In genomic region chr9:106147851-106148431, GRCm38 (mm10) we compare ENCODE assay signal across 8 mouse cellular contexts. TPM values are rescaled to one million over a fixed set of nuclear protein-coding genes. Genes with fewer than 3 reads are reported as not detected.
A peak's percentile ranks its signal among the peaks of the same experiment; 100 is the strongest.
DNase-seq lines count a peak whose midpoint lies in the region; ATAC-seq and TF ChIP-seq lines count a peak whose summit lies in the region.
"Had no signal": no experiment of that assay in that cellular context is flagged by ENCODE, and none has a peak within 500 bp of the region (broad histone marks: within the 10 kb centered on the region; RNA-seq: fewer than 3 reads in every experiment).

No protein-coding gene starts in this region.

- H3K4me1 ChIP-seq in ES-Bruce4 (ENCODE audit: control insufficient read depth, insufficient read depth, low read length): no peaks in the 10 kb centered on the region
- H3K4me1 ChIP-seq in bone marrow, adult 2 months (ENCODE audit: control insufficient read depth, insufficient read depth, low read length): peaks cover 2% of the 10 kb centered on the region; the same call in 1 of the 2 replicates
- peaks cover 55% of the 10 kb centered on the region for H3K4me1 ChIP-seq in hindbrain, embryonic 15.5 days (replicated peaks)
- H3K4me1 ChIP-seq in midbrain, embryonic 13.5 days (replicated peaks): peaks cover 43% of the 10 kb centered on the region

- TF ChIP-seq CTCF in ES-Bruce4 (IDR thresholded peaks at IDR 0.05; ENCODE audit: low read depth, low read length): no peak
- TF ChIP-seq CTCF in bone marrow, adult 2 months (IDR thresholded peaks at IDR 0.05; ENCODE audit: control insufficient read depth, insufficient read depth, low read length): no peak

- no peak overlapping the region for H3K9ac ChIP-seq in ES-Bruce4 (ENCODE audit: low read depth, poor library complexity, severe bottlenecking)
- H3K9ac ChIP-seq in hindbrain, embryonic 15.5 days: peak overlapping the region; percentile 94
- H3K9ac ChIP-seq in midbrain, embryonic 13.5 days (replicated peaks): peak overlapping the region; percentile 97

- no peaks in the 10 kb centered on the region for H3K9me3 ChIP-seq in ES-Bruce4 (replicated peaks; ENCODE audit: control insufficient read depth, insufficient read depth, low read length, poor library complexity, severe bottlenecking)
- H3K9me3 ChIP-seq in hindbrain, embryonic 15.5 days: no peaks in the 10 kb centered on the region
- no peaks in the 10 kb centered on the region for H3K9me3 ChIP-seq in midbrain, embryonic 13.5 days

- peak overlapping the region; percentile 48; the same call in 1 of the 2 replicates for H3K4me3 ChIP-seq in ES-Bruce4 (ENCODE audit: low read depth, low read length)
- peak overlapping the region; percentile 51 for H3K4me3 ChIP-seq in bone marrow, adult 2 months (replicated peaks; ENCODE audit: control insufficient read depth, low read depth, low read length)
- H3K4me3 ChIP-seq in hindbrain, embryonic 15.5 days: peak overlapping the region; percentile 90
- H3K4me3 ChIP-seq in midbrain, embryonic 13.5 days (replicated peaks): peak overlapping the region; percentile 71

- H3K27ac ChIP-seq in ES-Bruce4 (ENCODE audit: insufficient read depth, low read length): no peak overlapping the region
- peak overlapping the region; percentile 27; the same call in 1 of the 2 replicates for H3K27ac ChIP-seq in bone marrow, adult 2 months (ENCODE audit: control insufficient read depth, insufficient read depth, low read depth, low read length, poor library complexity)
- H3K27ac ChIP-seq in hindbrain, embryonic 15.5 days (replicated peaks): peak overlapping the region; percentile 96
- H3K27ac ChIP-seq in midbrain, embryonic 13.5 days: peak overlapping the region; percentile 98
- H3K27ac ChIP-seq: left cerebral cortex, adult 2 months had no signal

- TF ChIP-seq POLR2A in ES-Bruce4 (IDR thresholded peaks at IDR 0.05; ENCODE audit: insufficient read depth, low read length): no peak
- TF ChIP-seq POLR2A in bone marrow, adult 2 months (IDR thresholded peaks at IDR 0.05; ENCODE audit: borderline replicate concordance, control insufficient read depth, low read depth, low read length): no peak

- H3K4me2 ChIP-seq in hindbrain, embryonic 15.5 days: peak overlapping the region; percentile 81
- H3K4me2 ChIP-seq in midbrain, embryonic 13.5 days (replicated peaks): peak overlapping the region; percentile 96

- H3K36me3 ChIP-seq in ES-Bruce4 (ENCODE audit: control insufficient read depth, insufficient read depth, low read length, poor library complexity, severe bottlenecking): no peaks in the 10 kb centered on the region
- H3K36me3 ChIP-seq in hindbrain, embryonic 15.5 days: peaks cover 6% of the 10 kb centered on the region
- peaks cover 24% of the 10 kb centered on the region for H3K36me3 ChIP-seq in midbrain, embryonic 13.5 days

- peak; percentile 65 for ATAC-seq in hindbrain, embryonic 15.5 days (ENCODE audit: low FRiP score, low read depth)
- ATAC-seq in midbrain, embryonic 13.5 days: peak; percentile 81

- no peak for DNase-seq in left cerebral cortex, adult 8-10 months (ENCODE audit: low spot score in 2 of 2)
- no peak for DNase-seq in yolk sac, embryonic 10.5 days (ENCODE audit: low spot score)
- no peak for DNase-seq in natural killer cell, adult 2 months (ENCODE audit: low spot score in 2 of 2)

- no peak for TF ChIP-seq EP300 in ES-Bruce4 (IDR thresholded peaks at IDR 0.05; ENCODE audit: insufficient read depth, low read depth, low read length)

- WGBS in bone marrow, adult 2 months: 8% methylated on average over 10 of the region's 10 CpGs
- 2% methylated on average over 10 of the region's 10 CpGs for WGBS in hindbrain, embryonic 15.5 days
- 1% methylated on average over 10 of the region's 10 CpGs for WGBS in midbrain, embryonic 13.5 days

- H3K27me3 ChIP-seq in ES-Bruce4 (ENCODE audit: control insufficient read depth, insufficient read depth, low read length, poor library complexity, severe bottlenecking): no peaks in the 10 kb centered on the region
- no peaks in the 10 kb centered on the region for H3K27me3 ChIP-seq in hindbrain, embryonic 15.5 days
- H3K27me3 ChIP-seq in midbrain, embryonic 13.5 days: no peaks in the 10 kb centered on the region

RNA-seq across cellular contexts. Expression of gene Glyctk, which starts 10.0 kb away (rescaled TPM):
- 0.97 and 1.1 TPM in 2 replicates for polyA plus RNA-seq in ES-Bruce4 (2011; ENCODE audit: insufficient read depth, insufficient read length, low read depth, missing spikeins)
- 0.99 and 1.9 TPM in 2 replicates for polyA plus RNA-seq in bone marrow, adult 2 months (2011; ENCODE audit: insufficient read depth, insufficient read length, low replicate concordance, missing spikeins)
- polyA plus RNA-seq in hindbrain, embryonic 15.5 days (2015; fragmentation: Nextera tagmentation; extraction: Ambion mirVana): 2.8 TPM in 2 replicates
- polyA plus RNA-seq in midbrain, embryonic 13.5 days (2015; fragmentation: Nextera tagmentation; extraction: Ambion mirVana): 10.1 TPM in 2 replicates
- 1 to 10 TPM; 3.3 to 4.9 (median 3.9) TPM for total RNA-seq in left cerebral cortex, adult 8-10 months (2022)

RNA-seq across cellular contexts. Expression of gene Wdr82, which starts 22.8 kb away (rescaled TPM):
- polyA plus RNA-seq in ES-Bruce4 (2011; ENCODE audit: insufficient read depth, insufficient read length, low read depth, missing spikeins): 118 and 122 TPM in 2 replicates
- polyA plus RNA-seq in bone marrow, adult 2 months (2011; ENCODE audit: insufficient read depth, insufficient read length, low replicate concordance, missing spikeins): 15.9 and 17.7 TPM in 2 replicates
- 35.9 and 36.6 TPM in 2 replicates for polyA plus RNA-seq in hindbrain, embryonic 15.5 days (2015; fragmentation: Nextera tagmentation; extraction: Ambion mirVana)
- 36.0 and 42.5 TPM in 2 replicates for polyA plus RNA-seq in midbrain, embryonic 13.5 days (2015; fragmentation: Nextera tagmentation; extraction: Ambion mirVana)
- 100 to 1,000 TPM; 112 to 132 (median 120) TPM for total RNA-seq in left cerebral cortex, adult 8-10 months (2022)

RNA-seq across cellular contexts. Expression of gene Col6a4, which starts 51.4 kb away (rescaled TPM):
- polyA plus RNA-seq in ES-Bruce4 (2011; ENCODE audit: insufficient read depth, insufficient read length, low read depth, missing spikeins): 0.15 TPM in 1 of 2 replicates, not detected in the other
- not detected in 2 replicates for polyA plus RNA-seq in bone marrow, adult 2 months (2011; ENCODE audit: insufficient read depth, insufficient read length, low replicate concordance, missing spikeins)
- 1.1 and 1.4 TPM in 2 replicates for polyA plus RNA-seq in hindbrain, embryonic 15.5 days (2015; fragmentation: Nextera tagmentation; extraction: Ambion mirVana)
- polyA plus RNA-seq in midbrain, embryonic 13.5 days (2015; fragmentation: Nextera tagmentation; extraction: Ambion mirVana): 0.28 and 0.36 TPM in 2 replicates
- total RNA-seq in left cerebral cortex, adult 8-10 months (2022): 1 to 10 TPM; 1.8 to 2.9 (median 2.2) TPM

RNA-seq across cellular contexts. Expression of gene Ppm1m, which starts 51.6 kb away (rescaled TPM):
- polyA plus RNA-seq in ES-Bruce4 (2011; ENCODE audit: insufficient read depth, insufficient read length, low read depth, missing spikeins): 23.2 and 23.4 TPM in 2 replicates
- polyA plus RNA-seq in bone marrow, adult 2 months (2011; ENCODE audit: insufficient read depth, insufficient read length, low replicate concordance, missing spikeins): 32.4 and 91.7 TPM in 2 replicates
- polyA plus RNA-seq in hindbrain, embryonic 15.5 days (2015; fragmentation: Nextera tagmentation; extraction: Ambion mirVana): 17.6 and 21.2 TPM in 2 replicates
- polyA plus RNA-seq in midbrain, embryonic 13.5 days (2015; fragmentation: Nextera tagmentation; extraction: Ambion mirVana): 16.7 and 16.9 TPM in 2 replicates
- total RNA-seq in left cerebral cortex, adult 8-10 months (2022): 10 to 100 TPM; 23.4 to 26.9 (median 24.4) TPM

RNA-seq across cellular contexts. Expression of gene Twf2, which starts 55.0 kb away (rescaled TPM):
- polyA plus RNA-seq in ES-Bruce4 (2011; ENCODE audit: insufficient read depth, insufficient read length, low read depth, missing spikeins): 27.3 and 36.7 TPM in 2 replicates
- polyA plus RNA-seq in bone marrow, adult 2 months (2011; ENCODE audit: insufficient read depth, insufficient read length, low replicate concordance, missing spikeins): 21.7 and 63.2 TPM in 2 replicates
- polyA plus RNA-seq in hindbrain, embryonic 15.5 days (2015; fragmentation: Nextera tagmentation; extraction: Ambion mirVana): 50.5 and 52.0 TPM in 2 replicates
- polyA plus RNA-seq in midbrain, embryonic 13.5 days (2015; fragmentation: Nextera tagmentation; extraction: Ambion mirVana): 52.2 and 53.3 TPM in 2 replicates
- 10 to 100 TPM; 58.6 to 61.1 (median 59.1) TPM for total RNA-seq in left cerebral cortex, adult 8-10 months (2022)
